Mouse (Mus musculus) MEL (cell line): Measurements from ENCODE around the gene Vps53. TPM values are rescaled to one million over a fixed set of nuclear protein-coding genes. Genes with fewer than 3 reads are reported as not detected.

Experiments used
- DNase-seq: peaks from one replicate; pipeline ENCODE4 v3.0.0; 2011; ENCODE audit warnings: low read depth, low spot score
- H3K27ac ChIP-seq: 2 replicates; pipeline ENCODE4 v1.5.1; 2012; ENCODE audit warnings: low read depth, mild to moderate bottlenecking, control low read depth, low read length, moderate library complexity; ENCODE audit not compliant: control insufficient read depth
- H3K27me3 ChIP-seq, 2 experiments: fragments of 150-350 bp in 1 of 2; sonication (generic) in 1 of 2; 2 replicates each; pipeline ENCODE4 v1.6.1; 2012; ENCODE audit warnings: low read length in 2 of 2, mild to moderate bottlenecking in 2 of 2, improper control_type of control experiment in 1 of 2, moderate library complexity in 1 of 2; ENCODE audit not compliant: insufficient read depth in 2 of 2, control insufficient read depth in 1 of 2
- H3K36me3 ChIP-seq, 2 experiments: 2 replicates each; pipeline ENCODE4 v1.6.1; 2012 to 2014; ENCODE audit warnings: low read length in 2 of 2, improper control_type of control experiment in 1 of 2, inconsistent platforms in 1 of 2, mild to moderate bottlenecking in 1 of 2; ENCODE audit not compliant: insufficient read depth in 2 of 2, control insufficient read depth in 1 of 2
- H3K4me1 ChIP-seq, 2 experiments: fragments of 150-350 bp in 1 of 2; sonication (generic) in 1 of 2; 2 replicates each; pipeline ENCODE4 v1.6.1; 2012; ENCODE audit warnings: low read length in 2 of 2, improper control_type of control experiment in 1 of 2, mild to moderate bottlenecking in 1 of 2; ENCODE audit not compliant: insufficient read depth in 2 of 2, control insufficient read depth in 1 of 2
- H3K4me3 ChIP-seq, 2 experiments: fragments of 150-350 bp in 1 of 2; sonication (generic) in 1 of 2; 2 replicates each; pipeline ENCODE4 v1.5.1; 2012; ENCODE audit warnings: low read depth in 2 of 2, low read length in 2 of 2, mild to moderate bottlenecking in 2 of 2, moderate library complexity in 2 of 2, control low read depth in 1 of 2, improper control_type of control experiment in 1 of 2; ENCODE audit not compliant: control insufficient read depth in 1 of 2, insufficient read depth in 1 of 2
- H3K79me2 ChIP-seq: 2 replicates; pipeline ENCODE4 v1.6.1; 2012; ENCODE audit warnings: mild to moderate bottlenecking, low read length, moderate library complexity; ENCODE audit not compliant: control insufficient read depth, poor library complexity, insufficient read depth
- H3K9ac ChIP-seq: 2 replicates; pipeline ENCODE4 v1.6.1; 2012; ENCODE audit warnings: low read depth, mild to moderate bottlenecking, control low read depth, low read length, moderate library complexity; ENCODE audit not compliant: control insufficient read depth, poor library complexity, severe bottlenecking
- H3K9me3 ChIP-seq: fragments of 150-350 bp; sonication (generic); replicated peaks from 2 replicates; pipeline ENCODE4 v1.6.1; 2012; ENCODE audit warnings: mild to moderate bottlenecking, low read length, improper control_type of control experiment, moderate library complexity; ENCODE audit not compliant: insufficient read depth
- BHLHE40 ChIP-seq: IDR thresholded peaks from 2 replicates; pipeline ENCODE4 v1.6.1; 2012; ENCODE audit warnings: low read depth, mild to moderate bottlenecking, inconsistent platforms, low read length, improper control_type of control experiment, borderline replicate concordance
- CHD1 ChIP-seq: IDR thresholded peaks from 2 replicates; pipeline ENCODE4 v1.6.1; 2012; ENCODE audit warnings: low read depth, mild to moderate bottlenecking, inconsistent platforms, low read length, improper control_type of control experiment
- CHD2 ChIP-seq: IDR thresholded peaks from 2 replicates; pipeline ENCODE4 v1.6.1; 2011; ENCODE audit warnings: low read length, improper control_type of control experiment
- CTCF ChIP-seq, 3 experiments: IDR thresholded peaks in 2 of 3; conservative IDR thresholded peaks in 1 of 3; 2 replicates each; pipeline ENCODE4 v1.5.1; 2011 to 2012; ENCODE audit warnings: low read length in 3 of 3, low read depth in 2 of 3, mild to moderate bottlenecking in 2 of 3, improper control_type of control experiment in 1 of 3, inconsistent platforms in 1 of 3, mixed read lengths in 1 of 3, moderate library complexity in 1 of 3; ENCODE audit not compliant: control insufficient read depth in 1 of 3, insufficient read depth in 1 of 3, poor library complexity in 1 of 3, severe bottlenecking in 1 of 3
- ELF1 ChIP-seq: IDR thresholded peaks from 2 replicates; pipeline ENCODE4 v1.6.1; 2014; ENCODE audit warnings: low read depth, mild to moderate bottlenecking, inconsistent platforms, low read length, improper control_type of control experiment, moderate library complexity
- GATA1 ChIP-seq: IDR thresholded peaks from 2 replicates; pipeline ENCODE4 v1.6.1; 2011; ENCODE audit warnings: low read depth, low read length, improper control_type of control experiment
- MAZ ChIP-seq: IDR thresholded peaks from 2 replicates; pipeline ENCODE4 v1.6.1; 2012; ENCODE audit warnings: low read depth, mild to moderate bottlenecking, inconsistent platforms, low read length, improper control_type of control experiment
- MEF2A ChIP-seq: IDR thresholded peaks from 2 replicates; pipeline ENCODE4 v1.6.1; 2014; ENCODE audit warnings: low read depth, mild to moderate bottlenecking, inconsistent platforms, low read length, improper control_type of control experiment; ENCODE audit not compliant: poor library complexity, insufficient replicate concordance, severe bottlenecking; ENCODE audit errors: extremely low read depth
- POLR2A ChIP-seq, 2 experiments: IDR thresholded peaks; 2 replicates each; pipeline ENCODE4 v1.6.1; 2011 to 2012; ENCODE audit warnings: low read length in 2 of 2, mild to moderate bottlenecking in 2 of 2, control low read depth in 1 of 2, improper control_type of control experiment in 1 of 2, low read depth in 1 of 2, moderate library complexity in 1 of 2; ENCODE audit not compliant: control insufficient read depth in 1 of 2, insufficient read depth in 1 of 2, poor library complexity in 1 of 2
- POLR2AphosphoS2 ChIP-seq: IDR thresholded peaks from 2 replicates; pipeline ENCODE4 v1.6.1; 2011; ENCODE audit warnings: low read length, improper control_type of control experiment
- POLR2AphosphoS5 ChIP-seq: IDR thresholded peaks from 2 replicates; pipeline ENCODE4 v1.6.1; 2012; ENCODE audit warnings: low read depth, borderline replicate concordance, mild to moderate bottlenecking, inconsistent platforms, low read length, moderate library complexity, mixed read lengths
- SIN3A ChIP-seq: IDR thresholded peaks from 2 replicates; pipeline ENCODE4 v1.6.1; 2012; ENCODE audit warnings: low read length, improper control_type of control experiment, inconsistent platforms
- TBP ChIP-seq: IDR thresholded peaks from 2 replicates; pipeline ENCODE4 v1.8.0; 2011; ENCODE audit warnings: low read depth, low read length, improper control_type of control experiment
- UBTF ChIP-seq: IDR thresholded peaks from 2 replicates; pipeline ENCODE4 v1.6.1; 2012; ENCODE audit warnings: low read depth, mild to moderate bottlenecking, inconsistent platforms, low read length, improper control_type of control experiment, moderate library complexity, borderline replicate concordance; ENCODE audit not compliant: insufficient read depth
- ZNF384 ChIP-seq: IDR thresholded peaks from 2 replicates; pipeline ENCODE4 v1.6.1; 2012; ENCODE audit warnings: low read depth, mild to moderate bottlenecking, inconsistent platforms, low read length, improper control_type of control experiment
- polyA plus RNA-seq, 2 experiments: library from polyadenylated mRNA; stranded (reverse) in 1 of 2; unstranded in 1 of 2; fragments of >175 nt in 1 of 2; fragments of >200 nt in 1 of 2; gene quantifications; 2 replicates each; pipeline versions ENCODE4 v1.2.1 to v1.2.4; 2012; ENCODE audit warnings: low replicate concordance in 2 of 2, low read depth in 1 of 2; ENCODE audit not compliant: insufficient read length in 2 of 2, insufficient read depth in 1 of 2, missing spikeins in 1 of 2
- total RNA-seq: library from RNA; depleted of rRNA; stranded (reverse); fragments of 300-350 nt; gene quantifications from 2 replicates; pipeline ENCODE4 v1.2.3, GENCODE M21; 2012

Gene Vps53
- total and polyA plus RNA-seq, 3 experiments: 38.4 to 50.4 TPM; not detected in 1

DNA sequence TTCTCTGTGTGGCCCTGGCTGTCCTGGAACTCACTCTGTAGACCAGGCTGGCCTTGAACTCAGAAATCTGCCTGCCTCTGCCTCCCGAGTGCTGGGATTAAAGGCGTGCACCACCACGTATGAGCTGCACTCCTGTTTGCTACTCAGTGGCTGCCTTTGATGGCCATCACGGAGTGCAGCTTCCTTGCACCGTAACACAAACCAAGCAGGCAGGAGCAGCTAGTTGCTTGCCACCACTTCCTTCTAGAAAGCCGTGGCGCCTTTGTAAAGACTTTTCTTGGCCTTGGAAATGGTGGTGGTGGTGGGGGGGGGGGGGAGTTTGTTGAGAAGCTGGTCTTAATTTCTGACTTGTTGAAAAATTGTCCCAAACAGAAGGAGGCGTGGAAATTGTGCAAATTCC is 139.3 kb downstream of the Vps53 start:
- TF ChIP-seq POLR2AphosphoS2 (no peak), MAZ (no peak), BHLHE40 (no peak), ZNF384 (no peak), CTCF (IDR thresholded peaks at IDR 0.05 in 2 of 3, conservative IDR thresholded peaks at IDR 0.05 in 1 of 3; ENCODE audit: control insufficient read depth in 1 of 3, insufficient read depth in 1 of 3, low read depth in 2 of 3, low read length in 3 of 3, poor library complexity in 1 of 3, severe bottlenecking in 1 of 3) (no peak), GATA1 (no peak), MEF2A (no peak), CHD2 (no peak), POLR2A (IDR thresholded peaks at IDR 0.05; ENCODE audit: control insufficient read depth in 1 of 2, insufficient read depth in 1 of 2, low read depth in 1 of 2, low read length in 2 of 2, poor library complexity in 1 of 2) (no peak)
- Histone ChIP-seq H3K4me3 (no peak overlapping the region), H3K9ac (no peak overlapping the region), H3K9me3 (no peaks in the 10 kb centered on the region), H3K27ac (no peak overlapping the region), H3K27me3 (no peaks in the 10 kb centered on the region), H3K4me1 (no peaks in the 10 kb centered on the region), H3K79me2 (no peaks in the 10 kb centered on the region), H3K36me3 (no peaks in the 10 kb centered on the region)
- no peak for DNase-seq

DNA sequence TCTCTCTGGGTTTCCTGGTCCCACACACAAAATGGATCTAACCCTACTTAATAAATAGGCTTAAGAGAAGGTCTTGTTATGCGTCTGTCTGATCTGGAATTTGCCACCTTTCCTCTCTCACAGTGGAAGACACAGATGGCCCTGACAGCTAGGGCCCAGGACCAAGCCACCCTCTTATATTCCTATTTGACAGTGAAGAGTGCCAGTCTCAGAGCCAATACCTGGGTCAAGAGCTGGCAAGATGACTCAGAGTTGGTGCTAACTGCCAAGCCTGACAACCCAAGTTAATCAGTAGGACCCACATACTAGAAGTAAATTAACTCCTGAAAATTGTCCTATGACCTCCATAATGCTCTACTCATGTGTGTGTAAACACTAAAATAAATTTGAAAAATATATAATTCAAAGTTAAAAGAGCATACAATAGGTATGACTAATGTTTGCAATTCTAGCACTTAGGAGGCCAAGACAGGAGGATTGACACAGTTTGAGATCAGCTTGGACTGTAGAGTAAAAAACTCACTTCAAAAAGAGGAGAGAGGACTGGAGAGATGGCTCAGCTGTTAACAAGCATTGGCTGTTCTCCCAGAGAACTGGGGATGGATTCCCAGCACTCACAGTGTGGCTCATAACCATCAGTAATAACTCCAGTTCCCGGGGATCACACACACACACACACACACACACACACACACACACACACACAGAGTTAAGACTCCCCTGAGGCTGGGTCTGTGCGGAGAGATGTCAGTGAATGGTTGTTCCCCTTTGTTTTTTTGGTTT is 140.0 kb downstream of the Vps53 start:
- Histone ChIP-seq H3K4me3 (no peak overlapping the region), H3K9ac (no peak overlapping the region), H3K27ac (no peak overlapping the region), H3K36me3 (no peaks in the 10 kb centered on the region), H3K27me3 (no peaks in the 10 kb centered on the region), H3K79me2 (no peaks in the 10 kb centered on the region), H3K4me1 (no peaks in the 10 kb centered on the region), H3K9me3 (no peaks in the 10 kb centered on the region)
- no peak for DNase-seq
- TF ChIP-seq CHD1 (no peak), UBTF (no peak), ELF1 (no peak), TBP (no peak), POLR2AphosphoS5 (no peak), CHD2 (no peak), MEF2A (no peak), MAZ (no peak), GATA1 (no peak), ZNF384 (no peak), SIN3A (no peak)
